Mouse (Mus musculus) lung, adult 2 months (tissue): Measurements from ENCODE around the gene Mfsd4a. TPM values are rescaled to one million over a fixed set of nuclear protein-coding genes. Genes with fewer than 3 reads are reported as not detected.

Source experiments
- DNase-seq: peaks from one replicate; pipeline ENCODE4 v3.0.0; 2022
- H3K4me1 ChIP-seq: fragments of 200-500 bp; 2 replicates; pipeline ENCODE4 v1.6.1; 2011; ENCODE audit warnings: low read length; ENCODE audit not compliant: control insufficient read depth, insufficient read depth
- H3K4me3 ChIP-seq: fragments of 200-500 bp; replicated peaks from 2 replicates; pipeline ENCODE3; 2011; ENCODE audit warnings: low read depth, mild to moderate bottlenecking, control low read depth, low read length; ENCODE audit errors: extremely low read depth
- CTCF ChIP-seq: fragments of 200-500 bp; IDR thresholded peaks from 2 replicates; pipeline ENCODE4 v1.5.1; 2011; ENCODE audit warnings: mild to moderate bottlenecking, low read length, control low read depth; ENCODE audit not compliant: insufficient read depth
- POLR2A ChIP-seq: fragments of 200-500 bp; IDR thresholded peaks from 2 replicates; pipeline ENCODE4 v1.6.1; 2011; ENCODE audit warnings: low read depth, mild to moderate bottlenecking, control low read depth, low read length, borderline replicate concordance; ENCODE audit errors: extremely low read depth
- WGBS: fragments of 180-500 bp; shearing (Covaris S2); methylation state at CpG from one replicate; pipeline ENCODE4 v1.1.7; 2018; 5-methylcytosine and 5-hydroxymethylcytosine counted together
- polyA plus RNA-seq: library from polyadenylated mRNA; depleted of rRNA; stranded (reverse); fragments of >200 nt; gene quantifications from 2 replicates; pipeline ENCODE4 v1.2.3, GENCODE M21; 2012

Gene Mfsd4a
- polyA plus RNA-seq, 1 experiment: 5.0 TPM

GRCm38 (mm10) chr1:132075576-132075975 lies 7.7 kb upstream of the Mfsd4a start:
- no peak overlapping the region for H3K4me3 ChIP-seq
- TF ChIP-seq CTCF: no peak
- TF ChIP-seq POLR2A: no peak
- no peaks in the 10 kb centered on the region for H3K4me1 ChIP-seq
- WGBS: 77% methylated on average over 10 of the region's 10 CpGs
- DNase-seq: peak; percentile 28

DNA sequence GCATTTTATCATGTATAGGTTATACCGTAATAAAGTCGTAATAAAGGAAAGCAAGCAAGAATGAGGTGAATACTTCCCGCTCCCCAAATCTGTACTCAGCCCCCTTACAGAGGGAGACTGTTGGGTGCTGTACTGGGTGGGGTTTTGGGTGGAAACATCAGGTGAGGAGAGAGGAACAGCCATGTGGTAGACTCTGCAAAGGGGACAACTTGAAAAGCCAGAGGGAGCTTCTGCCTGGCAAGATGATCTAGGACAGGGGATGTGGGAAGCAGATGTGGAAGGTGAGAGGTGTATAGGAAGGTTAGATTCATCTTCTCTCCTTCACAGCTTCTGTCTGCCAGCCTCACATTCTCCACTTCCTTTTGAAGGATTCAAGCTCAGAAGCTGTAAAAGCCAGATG lies 2.8 kb upstream of the Mfsd4a start:
- Histone ChIP-seq H3K4me1 (peaks cover 5% of the 10 kb centered on the region; the same call in 1 of the 2 replicates), H3K4me3 (no peak overlapping the region)
- TF ChIP-seq POLR2A (no peak), CTCF (no peak)
- no peak for DNase-seq
- 87% methylated on average over 3 of the region's 3 CpGs for WGBS

- DNase-seq: no peak
- Histone ChIP-seq H3K4me1 (peaks cover 5% of the 10 kb centered on the region; the same call in 1 of the 2 replicates), H3K4me3 (no peak overlapping the region)
- WGBS: 89% methylated on average over 8 of the region's 8 CpGs
- no peak for TF ChIP-seq POLR2A
- TF ChIP-seq CTCF: no peak
These were observed 1.6 kb upstream of the Mfsd4a start for GRCm38 (mm10) chr1:132069436-132069835.

- WGBS: 76% methylated on average over 8 of the region's 8 CpGs
- DNase-seq: no peak
- TF ChIP-seq POLR2A (no peak), CTCF (no peak)
- Histone ChIP-seq H3K4me3 (no peak overlapping the region), H3K4me1 (peaks cover 5% of the 10 kb centered on the region; the same call in 1 of the 2 replicates)
These were observed 2.2 kb downstream of the Mfsd4a start for GRCm38 (mm10) chr1:132065475-132066172.

GRCm38 (mm10) chr1:132065001-132065400 lies 2.9 kb downstream of the Mfsd4a start:
- DNase-seq: no peak
- TF ChIP-seq POLR2A: no peak
- TF ChIP-seq CTCF: no peak
- H3K4me1 ChIP-seq: peaks cover 5% of the 10 kb centered on the region; the same call in 1 of the 2 replicates
- WGBS: 85% methylated on average over 1 of the region's 1 CpGs
- no peak overlapping the region for H3K4me3 ChIP-seq

- no peak overlapping the region for H3K4me3 ChIP-seq
- DNase-seq: no peak
- TF ChIP-seq POLR2A (no peak), CTCF (no peak)
- peaks cover 5% of the 10 kb centered on the region; the same call in 1 of the 2 replicates for H3K4me1 ChIP-seq
- WGBS: 73% methylated on average over 4 of the region's 4 CpGs
These were observed 4.8 kb downstream of the Mfsd4a start for GRCm38 (mm10) chr1:132063096-132063495.

- 66% methylated on average over 6 of the region's 6 CpGs for WGBS
- no peak for TF ChIP-seq POLR2A
- TF ChIP-seq CTCF: no peak
- H3K4me1 ChIP-seq: no peaks in the 10 kb centered on the region
- H3K4me3 ChIP-seq: no peak overlapping the region
- no peak for DNase-seq
These were observed 5.9 kb downstream of the Mfsd4a start for GRCm38 (mm10) chr1:132061750-132062541.

- DNase-seq: no peak
- 52% methylated on average over 7 of the region's 7 CpGs for WGBS
- TF ChIP-seq CTCF (no peak), POLR2A (no peak)
- no peak overlapping the region for H3K4me3 ChIP-seq
- H3K4me1 ChIP-seq: no peaks in the 10 kb centered on the region
These were observed 7.7 kb downstream of the Mfsd4a start for GRCm38 (mm10) chr1:132060036-132060769.

DNA sequence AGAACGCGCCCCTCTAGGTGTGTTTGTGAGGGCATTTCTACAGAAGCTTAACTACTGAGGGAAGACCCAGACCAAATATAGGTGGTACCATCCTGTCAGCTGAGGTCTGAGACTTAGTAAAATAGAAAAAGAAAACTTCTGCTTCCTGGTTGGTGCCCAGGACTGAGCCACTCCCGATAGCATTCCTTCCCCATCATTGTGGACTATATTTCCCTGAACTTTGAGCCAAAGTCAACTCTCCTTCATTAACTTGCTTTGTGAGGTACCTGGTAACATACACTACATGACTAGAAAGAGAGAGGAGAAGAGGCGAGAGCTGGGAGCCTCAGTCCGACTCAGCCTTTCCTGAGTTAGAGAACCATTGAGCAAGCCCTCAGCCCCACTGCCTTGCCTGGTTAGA lies 9.3 kb downstream of the Mfsd4a start:
- H3K4me1 ChIP-seq: no peaks in the 10 kb centered on the region
- no peak overlapping the region for H3K4me3 ChIP-seq
- DNase-seq: no peak
- WGBS: 80% methylated on average over 5 of the region's 5 CpGs
- no peak for TF ChIP-seq POLR2A
- TF ChIP-seq CTCF: no peak

GRCm38 (mm10) chr1:132055054-132055664 lies 12.7 kb downstream of the Mfsd4a start:
- peak; percentile 54 for DNase-seq
- WGBS: 68% methylated on average over 7 of the region's 7 CpGs
- Histone ChIP-seq H3K4me1 (no peaks in the 10 kb centered on the region), H3K4me3 (no peak overlapping the region)
- no peak for TF ChIP-seq CTCF
- no peak for TF ChIP-seq POLR2A
